Comparison of ENCODE assay signal across 8 mouse cellular contexts in genomic region chr2:27969158-27969557, GRCm38 (mm10).
DNase-seq lines count a peak whose midpoint lies in the region; ATAC-seq and TF ChIP-seq lines count a peak whose summit lies in the region.

No protein-coding gene starts in this region.

- TF ChIP-seq CTCF in hindbrain, postnatal 0 days (IDR thresholded peaks at IDR 0.05; ENCODE audit: low read depth): peak; percentile 87

- H3K4me1 ChIP-seq in intestine, embryonic 14.5 days (replicated peaks; ENCODE audit: control insufficient read depth, insufficient read depth, low read length): no peaks in the 10 kb centered on the region
- H3K4me1 ChIP-seq in intestine, embryonic 15.5 days (replicated peaks): no peaks in the 10 kb centered on the region
- H3K4me1 ChIP-seq in hindbrain, postnatal 0 days (ENCODE audit: insufficient read depth, low read length): no peaks in the 10 kb centered on the region

- H3K9me3 ChIP-seq in intestine, embryonic 14.5 days (ENCODE audit: control insufficient read depth, low read length): no peaks in the 10 kb centered on the region
- no peaks in the 10 kb centered on the region for H3K9me3 ChIP-seq in intestine, embryonic 15.5 days
- no peaks in the 10 kb centered on the region for H3K9me3 ChIP-seq in hindbrain, postnatal 0 days (ENCODE audit: low read length)

- H3K4me2 ChIP-seq in intestine, embryonic 14.5 days (ENCODE audit: low read length): no peak overlapping the region
- H3K4me2 ChIP-seq in intestine, embryonic 15.5 days (replicated peaks): no peak overlapping the region
- no peak overlapping the region for H3K4me2 ChIP-seq in hindbrain, postnatal 0 days (ENCODE audit: low read depth, low read length)

- H3K9ac ChIP-seq in intestine, embryonic 14.5 days (ENCODE audit: low read length): no peak overlapping the region
- no peak overlapping the region for H3K9ac ChIP-seq in intestine, embryonic 15.5 days
- H3K9ac ChIP-seq in hindbrain, postnatal 0 days (replicated peaks; ENCODE audit: low read length): no peak overlapping the region

- H3K36me3 ChIP-seq in intestine, embryonic 14.5 days (ENCODE audit: control insufficient read depth, insufficient read depth, low read length): peaks cover 94% of the 10 kb centered on the region
- H3K36me3 ChIP-seq in intestine, embryonic 15.5 days: 0 out of 2 replicates have a peak, but pooled peaks cover 13% of the 10 kb centered on the region
- no peaks in the 10 kb centered on the region for H3K36me3 ChIP-seq in hindbrain, postnatal 0 days (ENCODE audit: insufficient read depth, low read length)

- 0 out of 2 replicates have a peak, but pooled peaks have one; percentile 36 for ATAC-seq in intestine, embryonic 14.5 days (replicated peaks; ENCODE audit: low FRiP score, low TSS enrichment, low read depth)
- no peak for ATAC-seq in intestine, embryonic 15.5 days
- peak; percentile 54; the same call in 1 of the 2 replicates for ATAC-seq in hindbrain, postnatal 0 days
- no peak for ATAC-seq in monocyte, adult 5-6 weeks (replicated peaks; ENCODE audit: insufficient number of reproducible peaks, low FRiP score, low TSS enrichment, poor library complexity, severe bottlenecking)

- no peak overlapping the region for H3K27ac ChIP-seq in intestine, embryonic 14.5 days (ENCODE audit: low read depth)
- H3K27ac ChIP-seq in intestine, embryonic 15.5 days: no peak overlapping the region
- H3K27ac ChIP-seq in hindbrain, postnatal 0 days: no peak overlapping the region

- 24% methylated on average over 6 of the region's 6 CpGs for WGBS in intestine, embryonic 14.5 days
- WGBS in intestine, embryonic 15.5 days: 14% methylated on average over 6 of the region's 6 CpGs
- 18% methylated on average over 6 of the region's 6 CpGs for WGBS in hindbrain, postnatal 0 days

- H3K27me3 ChIP-seq in intestine, embryonic 14.5 days (replicated peaks; ENCODE audit: control insufficient read depth, insufficient read depth, low read length): no peaks in the 10 kb centered on the region
- H3K27me3 ChIP-seq in intestine, embryonic 15.5 days (replicated peaks): no peaks in the 10 kb centered on the region
- no peaks in the 10 kb centered on the region for H3K27me3 ChIP-seq in hindbrain, postnatal 0 days (ENCODE audit: insufficient read depth, low read length)

- DNase-seq in intestine, embryonic 14.5 days (ENCODE audit: low spot score): peak; percentile 70
- peak; percentile 49 for DNase-seq in 3T3-L1 (ENCODE audit: low read depth, low spot score)
- peak; percentile 28 for DNase-seq in Muller cell, postnatal 12 days (ENCODE audit: inconsistent ontology term)
- DNase-seq in embryo, embryonic 10 days (ENCODE audit: low spot score): peak; percentile 71
- DNase-seq in hindbrain, postnatal 0 days (ENCODE audit: low spot score): peak; percentile 77
- peak; percentile 57 to 61 for DNase-seq in lung, postnatal 4 days

- H3K4me3 ChIP-seq in intestine, embryonic 14.5 days (ENCODE audit: low read depth, low read length): no peak overlapping the region
- H3K4me3 ChIP-seq in intestine, embryonic 15.5 days (replicated peaks): no peak overlapping the region
- no peak overlapping the region for H3K4me3 ChIP-seq in hindbrain, postnatal 0 days (ENCODE audit: low read length)

Comparison
In these comparisons a context has a peak if more than half of its experiments do, and no peak if none do; other contexts are left out.
1. ATAC-seq: peak in intestine, embryonic 14.5 days (single experiment) and hindbrain, postnatal 0 days (single experiment); none in intestine, embryonic 15.5 days (single experiment) and monocyte, adult 5-6 weeks (single experiment).
2. Peak in every context shown above with its lines, with median percentiles within 50 percentile points of each other: DNase-seq.